Mouse (Mus musculus) lung, postnatal 14 days (tissue): ENCODE results near the gene Ppp2r5e.
"Not testable (repeated sequence)": the region's sequence is repeated elsewhere in the genome, so short reads cannot be mapped to it uniquely, and the experiment has no call there.

Experiments
- DNase-seq: peaks from one replicate; pipeline ENCODE4 v3.0.0; 2021

Gene Ppp2r5e

GRCm38 (mm10) chr12:75536566-75536965 is 59.5 kb downstream of the Ppp2r5e start:
- DNase-seq, result no peak

- DNase-seq, result no peak
These were observed 62.9 kb downstream of the Ppp2r5e start for GRCm38 (mm10) chr12:75533145-75533544.

- no peak for DNase-seq
These were observed 64.2 kb downstream of the Ppp2r5e start for GRCm38 (mm10) chr12:75531895-75532294.

GRCm38 (mm10) chr12:75528857-75529808 is 66.9 kb downstream of the Ppp2r5e start:
- no peak for DNase-seq

- DNase-seq, result no peak
These were observed 67.7 kb downstream of the Ppp2r5e start for GRCm38 (mm10) chr12:75528300-75528699.

- no peak for DNase-seq
These were observed 71.8 kb downstream of the Ppp2r5e start for GRCm38 (mm10) chr12:75524199-75524598.

- no peak for DNase-seq
These were observed 73.1 kb downstream of the Ppp2r5e start for GRCm38 (mm10) chr12:75522931-75523330.

GRCm38 (mm10) chr12:75522360-75522759 is 73.7 kb downstream of the Ppp2r5e start:
- no peak for DNase-seq

- DNase-seq, result no peak
These were observed 75.7 kb downstream of the Ppp2r5e start for GRCm38 (mm10) chr12:75520395-75520794.

GRCm38 (mm10) chr12:75519181-75519940 is 76.7 kb downstream of the Ppp2r5e start:
- no peak for DNase-seq

GRCm38 (mm10) chr12:75515301-75515906 is 80.6 kb downstream of the Ppp2r5e start:
- DNase-seq, result no peak

- no peak for DNase-seq
These were observed 84.5 kb downstream of the Ppp2r5e start for GRCm38 (mm10) chr12:75511520-75511919.

GRCm38 (mm10) chr12:75504991-75505650 is 90.9 kb downstream of the Ppp2r5e start:
- DNase-seq, result no peak

GRCm38 (mm10) chr12:75502664-75503063 is 93.4 kb downstream of the Ppp2r5e start:
- DNase-seq, result no peak

GRCm38 (mm10) chr12:75497698-75498097 is 98.3 kb downstream of the Ppp2r5e start:
- DNase-seq, result no peak

- no peak for DNase-seq
These were observed 100.4 kb downstream of the Ppp2r5e start for GRCm38 (mm10) chr12:75495636-75496035.

- no peak for DNase-seq
These were observed 101.4 kb downstream of the Ppp2r5e start for GRCm38 (mm10) chr12:75494643-75495042.

- no peak for DNase-seq
These were observed 103.3 kb downstream of the Ppp2r5e start for GRCm38 (mm10) chr12:75492549-75493327.

- not testable (repeated sequence) for DNase-seq
These were observed 103.9 kb downstream of the Ppp2r5e start for GRCm38 (mm10) chr12:75492148-75492547.

- DNase-seq, result no peak
These were observed 108.5 kb downstream of the Ppp2r5e start for GRCm38 (mm10) chr12:75487500-75487899.

GRCm38 (mm10) chr12:75486568-75487286 is 109.3 kb downstream of the Ppp2r5e start:
- DNase-seq, result no peak
